Mouse (Mus musculus): ENCODE measurements at regions not wholly inside any gene's neighbourhood (a gene's known extent, or its start where the extent isn't known, plus 50 kb on each side); places are given as distances from the start of the nearest gene placed in this dataset.

DNA sequence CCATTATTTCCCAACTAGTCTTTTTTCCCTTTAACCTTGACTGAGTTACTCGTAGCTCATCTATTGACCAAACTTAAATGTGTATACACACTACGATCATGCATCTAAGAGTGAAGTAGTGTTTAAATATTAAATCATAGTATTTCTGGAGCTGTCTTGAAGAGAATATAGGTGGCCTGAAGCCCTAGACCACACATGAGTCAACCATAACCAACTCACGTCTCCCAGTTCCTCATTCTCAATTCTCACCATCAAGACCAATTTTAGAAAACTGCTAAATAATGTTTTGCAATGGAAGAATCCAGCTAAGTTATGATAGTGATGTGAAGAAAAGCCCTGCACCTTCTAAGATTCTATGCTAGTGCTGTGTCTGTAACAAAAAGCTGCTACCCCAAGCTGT, 59.2 kb upstream of the Rap2b start:
- TF ChIP-seq BHLHE40 (IDR thresholded peaks at IDR 0.05; ENCODE audit: borderline replicate concordance, low read depth, low read length): no peak
- TF ChIP-seq ZNF384 (IDR thresholded peaks at IDR 0.05; ENCODE audit: low read depth, low read length): no peak
- no peak for TF ChIP-seq ELF1 (IDR thresholded peaks at IDR 0.05; ENCODE audit: low read depth, low read length)
- no peak for TF ChIP-seq POLR2AphosphoS5 (IDR thresholded peaks at IDR 0.05; ENCODE audit: borderline replicate concordance, low read depth, low read length)
- TF ChIP-seq EP300 (IDR thresholded peaks at IDR 0.05; ENCODE audit: low read depth in 1 of 2, low read length in 2 of 2): no peak
- TF ChIP-seq USF2 (IDR thresholded peaks at IDR 0.05; ENCODE audit: borderline replicate concordance in 1 of 2, insufficient read depth in 1 of 2, low read depth in 1 of 2, low read length in 2 of 2): no peak
- no peak for TF ChIP-seq JUND (IDR thresholded peaks at IDR 0.05; ENCODE audit: low read depth, low read length)
- no peak for TF ChIP-seq RAD21 (IDR thresholded peaks at IDR 0.05; ENCODE audit: low read depth, low read length)

All from MEL (cell line).